Mouse (Mus musculus) MEL (cell line): ENCODE measurements at regions not wholly inside any gene's neighbourhood (a gene's known extent, or its start where the extent isn't known, plus 50 kb on each side); places are given as distances from the start of the nearest gene placed in this dataset.

Experiments
- DNase-seq: peaks from one replicate; pipeline ENCODE4 v3.0.0; 2011; ENCODE audit warnings: low read depth, low spot score
- H3K27ac ChIP-seq: 2 replicates; pipeline ENCODE4 v1.5.1; 2012; ENCODE audit warnings: low read depth, mild to moderate bottlenecking, control low read depth, low read length, moderate library complexity; ENCODE audit not compliant: control insufficient read depth
- H3K27me3 ChIP-seq, 2 experiments: fragments of 150-350 bp in 1 of 2; sonication (generic) in 1 of 2; 2 replicates each; pipeline ENCODE4 v1.6.1; 2012; ENCODE audit warnings: low read length in 2 of 2, mild to moderate bottlenecking in 2 of 2, improper control_type of control experiment in 1 of 2, moderate library complexity in 1 of 2; ENCODE audit not compliant: insufficient read depth in 2 of 2, control insufficient read depth in 1 of 2
- H3K36me3 ChIP-seq, 2 experiments: 2 replicates each; pipeline ENCODE4 v1.6.1; 2012 to 2014; ENCODE audit warnings: low read length in 2 of 2, improper control_type of control experiment in 1 of 2, inconsistent platforms in 1 of 2, mild to moderate bottlenecking in 1 of 2; ENCODE audit not compliant: insufficient read depth in 2 of 2, control insufficient read depth in 1 of 2
- H3K4me1 ChIP-seq, 2 experiments: fragments of 150-350 bp in 1 of 2; sonication (generic) in 1 of 2; 2 replicates each; pipeline ENCODE4 v1.6.1; 2012; ENCODE audit warnings: low read length in 2 of 2, improper control_type of control experiment in 1 of 2, mild to moderate bottlenecking in 1 of 2; ENCODE audit not compliant: insufficient read depth in 2 of 2, control insufficient read depth in 1 of 2
- H3K4me3 ChIP-seq, 2 experiments: fragments of 150-350 bp in 1 of 2; sonication (generic) in 1 of 2; 2 replicates each; pipeline ENCODE4 v1.5.1; 2012; ENCODE audit warnings: low read depth in 2 of 2, low read length in 2 of 2, mild to moderate bottlenecking in 2 of 2, moderate library complexity in 2 of 2, control low read depth in 1 of 2, improper control_type of control experiment in 1 of 2; ENCODE audit not compliant: control insufficient read depth in 1 of 2, insufficient read depth in 1 of 2
- H3K79me2 ChIP-seq: 2 replicates; pipeline ENCODE4 v1.6.1; 2012; ENCODE audit warnings: mild to moderate bottlenecking, low read length, moderate library complexity; ENCODE audit not compliant: control insufficient read depth, poor library complexity, insufficient read depth
- H3K9ac ChIP-seq: 2 replicates; pipeline ENCODE4 v1.6.1; 2012; ENCODE audit warnings: low read depth, mild to moderate bottlenecking, control low read depth, low read length, moderate library complexity; ENCODE audit not compliant: control insufficient read depth, poor library complexity, severe bottlenecking
- H3K9me3 ChIP-seq: fragments of 150-350 bp; sonication (generic); replicated peaks from 2 replicates; pipeline ENCODE4 v1.6.1; 2012; ENCODE audit warnings: mild to moderate bottlenecking, low read length, improper control_type of control experiment, moderate library complexity; ENCODE audit not compliant: insufficient read depth
- CHD1 ChIP-seq: IDR thresholded peaks from 2 replicates; pipeline ENCODE4 v1.6.1; 2012; ENCODE audit warnings: low read depth, mild to moderate bottlenecking, inconsistent platforms, low read length, improper control_type of control experiment
- CHD2 ChIP-seq: IDR thresholded peaks from 2 replicates; pipeline ENCODE4 v1.6.1; 2011; ENCODE audit warnings: low read length, improper control_type of control experiment
- CTCF ChIP-seq, 3 experiments: IDR thresholded peaks in 2 of 3; conservative IDR thresholded peaks in 1 of 3; 2 replicates each; pipeline ENCODE4 v1.5.1; 2011 to 2012; ENCODE audit warnings: low read length in 3 of 3, low read depth in 2 of 3, mild to moderate bottlenecking in 2 of 3, improper control_type of control experiment in 1 of 3, inconsistent platforms in 1 of 3, mixed read lengths in 1 of 3, moderate library complexity in 1 of 3; ENCODE audit not compliant: control insufficient read depth in 1 of 3, insufficient read depth in 1 of 3, poor library complexity in 1 of 3, severe bottlenecking in 1 of 3
- GABPA ChIP-seq: IDR thresholded peaks from 2 replicates; pipeline ENCODE4 v1.6.1; 2012; ENCODE audit warnings: low read depth, mild to moderate bottlenecking, inconsistent platforms, low read length, improper control_type of control experiment, moderate library complexity
- JUND ChIP-seq: IDR thresholded peaks from 2 replicates; pipeline ENCODE4 v1.6.1; 2011; ENCODE audit warnings: low read depth, mild to moderate bottlenecking, improper control_type of control experiment, low read length
- MAX ChIP-seq: IDR thresholded peaks from 2 replicates; pipeline ENCODE4 v1.6.1; 2011; ENCODE audit warnings: low read length, improper control_type of control experiment
- MAZ ChIP-seq: IDR thresholded peaks from 2 replicates; pipeline ENCODE4 v1.6.1; 2012; ENCODE audit warnings: low read depth, mild to moderate bottlenecking, inconsistent platforms, low read length, improper control_type of control experiment
- MYB ChIP-seq: IDR thresholded peaks from 2 replicates; pipeline ENCODE4 v1.6.1; 2011; ENCODE audit warnings: mild to moderate bottlenecking, low read depth, low read length, improper control_type of control experiment
- NELFE ChIP-seq: IDR thresholded peaks from 2 replicates; pipeline ENCODE4 v1.6.1; 2011; ENCODE audit warnings: low read depth, low read length, improper control_type of control experiment
- NRF1 ChIP-seq: IDR thresholded peaks from 2 replicates; pipeline ENCODE4 v1.6.1; 2014; ENCODE audit warnings: low read depth, mild to moderate bottlenecking, inconsistent platforms, low read length, improper control_type of control experiment, moderate library complexity; ENCODE audit not compliant: poor library complexity, insufficient read depth, severe bottlenecking
- POLR2A ChIP-seq, 2 experiments: IDR thresholded peaks; 2 replicates each; pipeline ENCODE4 v1.6.1; 2011 to 2012; ENCODE audit warnings: low read length in 2 of 2, mild to moderate bottlenecking in 2 of 2, control low read depth in 1 of 2, improper control_type of control experiment in 1 of 2, low read depth in 1 of 2, moderate library complexity in 1 of 2; ENCODE audit not compliant: control insufficient read depth in 1 of 2, insufficient read depth in 1 of 2, poor library complexity in 1 of 2
- RAD21 ChIP-seq: IDR thresholded peaks from 2 replicates; pipeline ENCODE4 v1.6.1; 2011; ENCODE audit warnings: mild to moderate bottlenecking, low read depth, low read length, improper control_type of control experiment
- SMC3 ChIP-seq: IDR thresholded peaks from 2 replicates; pipeline ENCODE4 v1.6.1; 2011; ENCODE audit warnings: low read depth, low read length, improper control_type of control experiment
- TAL1 ChIP-seq: IDR thresholded peaks from 2 replicates; pipeline ENCODE4 v1.6.1; 2012; ENCODE audit warnings: mild to moderate bottlenecking, inconsistent platforms, low read length, moderate library complexity, mixed read lengths
- UBTF ChIP-seq: IDR thresholded peaks from 2 replicates; pipeline ENCODE4 v1.6.1; 2012; ENCODE audit warnings: low read depth, mild to moderate bottlenecking, inconsistent platforms, low read length, improper control_type of control experiment, moderate library complexity, borderline replicate concordance; ENCODE audit not compliant: insufficient read depth
- USF1 ChIP-seq: IDR thresholded peaks from 2 replicates; pipeline ENCODE4 v1.6.1; 2014; ENCODE audit warnings: low read depth, mild to moderate bottlenecking, inconsistent platforms, low read length, improper control_type of control experiment, moderate library complexity
- ZC3H11A ChIP-seq: IDR thresholded peaks from 2 replicates; pipeline ENCODE4 v1.6.1; 2012; ENCODE audit warnings: low read depth, mild to moderate bottlenecking, inconsistent platforms, low read length, improper control_type of control experiment
- ZMIZ1 ChIP-seq: IDR thresholded peaks from 2 replicates; pipeline ENCODE4 v1.6.1; 2012; ENCODE audit warnings: low read depth, mild to moderate bottlenecking, inconsistent platforms, low read length, improper control_type of control experiment, moderate library complexity
- ZNF384 ChIP-seq: IDR thresholded peaks from 2 replicates; pipeline ENCODE4 v1.6.1; 2012; ENCODE audit warnings: low read depth, mild to moderate bottlenecking, inconsistent platforms, low read length, improper control_type of control experiment

- no peak for DNase-seq
- TF ChIP-seq TAL1 (no peak), POLR2A (IDR thresholded peaks at IDR 0.05; ENCODE audit: control insufficient read depth in 1 of 2, insufficient read depth in 1 of 2, low read depth in 1 of 2, low read length in 2 of 2, poor library complexity in 1 of 2) (no peak), CHD2 (no peak)
- TF ChIP-seq, all 39 proteins: peak for 0
- Histone ChIP-seq H3K36me3 (no peaks in the 10 kb centered on the region), H3K4me1 (no peaks in the 10 kb centered on the region), H3K4me3 (no peak overlapping the region), H3K9ac (no peak overlapping the region), H3K27me3 (no peaks in the 10 kb centered on the region; a peak in 1 of 4 replicates), H3K79me2 (no peaks in the 10 kb centered on the region), H3K9me3 (no peaks in the 10 kb centered on the region), H3K27ac (no peak overlapping the region)
These were observed 136.9 kb upstream of the Mafb start for GRCm38 (mm10) chr2:160503597-160504393.

- Histone ChIP-seq H3K9me3 (no peaks in the 10 kb centered on the region), H3K27me3 (no peaks in the 10 kb centered on the region; a peak in 1 of 4 replicates), H3K27ac (no peak overlapping the region), H3K79me2 (no peaks in the 10 kb centered on the region), H3K36me3 (no peaks in the 10 kb centered on the region), H3K9ac (no peak overlapping the region), H3K4me3 (no peak overlapping the region), H3K4me1 (no peaks in the 10 kb centered on the region)
- no peak for DNase-seq
- TF ChIP-seq CHD2 = no peak
- no peak for TF ChIP-seq TAL1
- TF ChIP-seq NRF1 = no peak
- TF ChIP-seq JUND = no peak
- no peak for TF ChIP-seq ZC3H11A
- TF ChIP-seq SMC3 = no peak
- no peak for TF ChIP-seq MYB
- TF ChIP-seq ZNF384 = no peak
- TF ChIP-seq ZMIZ1 = no peak
- no peak for TF ChIP-seq NELFE
- TF ChIP-seq CTCF (IDR thresholded peaks at IDR 0.05 in 2 of 3, conservative IDR thresholded peaks at IDR 0.05 in 1 of 3; ENCODE audit: control insufficient read depth in 1 of 3, insufficient read depth in 1 of 3, low read depth in 2 of 3, low read length in 3 of 3, poor library complexity in 1 of 3, severe bottlenecking in 1 of 3) = no peak
- TF ChIP-seq RAD21 = no peak
- TF ChIP-seq MAZ = no peak
- TF ChIP-seq CHD1 = no peak
- no peak for TF ChIP-seq MAX
- TF ChIP-seq GABPA = no peak
- TF ChIP-seq UBTF = no peak
- TF ChIP-seq USF1 = no peak
These were observed 137.5 kb upstream of the Mafb start for GRCm38 (mm10) chr2:160504394-160504657.
